ENCODE assay signal across 13 mouse cellular contexts in genomic region chr3:8143016-8143415, GRCm38 (mm10).
"Had no signal": no experiment of that assay in that cellular context is flagged by ENCODE, and none has a peak within 500 bp of the region (broad histone marks: within the 10 kb centered on the region; RNA-seq: fewer than 3 reads in every experiment).

No protein-coding gene starts in this region.

- H3K4me2 ChIP-seq: limb, embryonic 13.5 days; midbrain, embryonic 15.5 days; neural tube, embryonic 12.5 days had no signal

- H3K9me3 ChIP-seq: midbrain, embryonic 15.5 days had no signal

- H3K36me3 ChIP-seq: limb, embryonic 13.5 days; midbrain, embryonic 10.5 days; midbrain, embryonic 15.5 days; neural tube, embryonic 12.5 days had no signal

- H3K9ac ChIP-seq: limb, embryonic 13.5 days; liver, embryonic 14.5 days; midbrain, embryonic 15.5 days; neural tube, embryonic 12.5 days had no signal

- H3K4me3 ChIP-seq: limb, embryonic 13.5 days; midbrain, embryonic 10.5 days; midbrain, embryonic 15.5 days; neural tube, embryonic 12.5 days had no signal

- H3K4me1 ChIP-seq: limb, embryonic 13.5 days; midbrain, embryonic 10.5 days; midbrain, embryonic 15.5 days; neural tube, embryonic 12.5 days had no signal

- DNase-seq: kidney, postnatal 36 days; layer of hippocampus, adult 9-11 months; lung, adult 18-20 months; lung, postnatal 4 days; thymus, postnatal 4 days had no signal

- H3K27me3 ChIP-seq: limb, embryonic 13.5 days; midbrain, embryonic 15.5 days; neural tube, embryonic 12.5 days had no signal

- ATAC-seq: lung, postnatal 0 days; midbrain, embryonic 15.5 days had no signal

- H3K27ac ChIP-seq: kidney, postnatal 0 days; limb, embryonic 13.5 days; liver, embryonic 14.5 days; midbrain, embryonic 10.5 days; midbrain, embryonic 15.5 days; neural tube, embryonic 12.5 days; stomach, postnatal 0 days had no signal
